Mouse (Mus musculus) CH12.LX (cell line): Measurements from ENCODE around the gene Coq4. TPM values are rescaled to one million over a fixed set of nuclear protein-coding genes. Genes with fewer than 3 reads are reported as not detected.

Experiments used
- DNase-seq: peaks from one replicate; pipeline ENCODE4 v3.0.0-alpha.2; 2013; ENCODE audit errors: extremely low read depth
- H3K27ac ChIP-seq: 2 replicates; pipeline ENCODE4 v1.5.1; 2012; ENCODE audit warnings: low read depth, mild to moderate bottlenecking, control low read depth, moderate library complexity; ENCODE audit not compliant: insufficient read depth
- H3K27me3 ChIP-seq: replicated peaks from 2 replicates; pipeline ENCODE3; 2012; ENCODE audit warnings: inconsistent platforms
- H3K36me3 ChIP-seq, 2 experiments: replicated peaks in 1 of 2; 2 replicates each; pipeline versions ENCODE3 to v1.6.1; 2012; ENCODE audit warnings: inconsistent platforms in 1 of 2, low read length in 1 of 2, mild to moderate bottlenecking in 1 of 2, mixed read lengths in 1 of 2, moderate library complexity in 1 of 2; ENCODE audit not compliant: control insufficient read depth in 1 of 2, insufficient read depth in 1 of 2
- H3K4me1 ChIP-seq, 2 experiments: 2 replicates each; pipeline ENCODE4 v1.6.1; 2012; ENCODE audit warnings: inconsistent platforms in 1 of 2, moderate library complexity in 1 of 2; ENCODE audit not compliant: insufficient read depth in 2 of 2, control insufficient read depth in 1 of 2
- H3K4me2 ChIP-seq: 2 replicates; pipeline ENCODE4 v1.6.1; 2012; ENCODE audit warnings: low read depth, mild to moderate bottlenecking, control low read depth; ENCODE audit not compliant: poor library complexity, insufficient read depth, severe bottlenecking
- H3K4me3 ChIP-seq, 3 experiments: fragments of 150-350 bp in 1 of 3; sonication (generic) in 1 of 3; replicated peaks in 1 of 3; 2 replicates each; pipeline versions ENCODE3 to v1.5.1; 2011 to 2012; ENCODE audit warnings: low read depth in 2 of 3, low read length in 2 of 3, mild to moderate bottlenecking in 2 of 3, moderate library complexity in 2 of 3, control low read depth in 1 of 3, improper control_type of control experiment in 1 of 3, inconsistent platforms in 1 of 3, mixed read lengths in 1 of 3; ENCODE audit not compliant: poor library complexity in 1 of 3
- H3K79me2 ChIP-seq: replicated peaks from 2 replicates; pipeline ENCODE4 v1.6.1; 2012; ENCODE audit warnings: mild to moderate bottlenecking, moderate library complexity; ENCODE audit not compliant: control insufficient read depth, poor library complexity, insufficient read depth, severe bottlenecking; ENCODE audit errors: extremely low read depth
- H3K9ac ChIP-seq: 2 replicates; pipeline ENCODE4 v1.6.1; 2012; ENCODE audit warnings: low read depth, mild to moderate bottlenecking, control low read depth, moderate library complexity; ENCODE audit not compliant: insufficient read depth
- H3K9me3 ChIP-seq: replicated peaks from 2 replicates; pipeline ENCODE3; 2012; ENCODE audit warnings: low read length, inconsistent platforms, mixed read lengths
- E2F4 ChIP-seq: IDR thresholded peaks from 2 replicates; pipeline ENCODE4 v1.6.1; 2011; ENCODE audit warnings: low read depth, low read length, improper control_type of control experiment; ENCODE audit not compliant: insufficient replicate concordance
- ELF1 ChIP-seq: IDR thresholded peaks from 2 replicates; pipeline ENCODE4 v1.6.1; 2014; ENCODE audit warnings: low read depth, mild to moderate bottlenecking, inconsistent platforms, low read length, improper control_type of control experiment
- EP300 ChIP-seq: IDR thresholded peaks from 2 replicates; pipeline ENCODE4 v1.6.1; 2011; ENCODE audit warnings: low read length, improper control_type of control experiment
- GABPA ChIP-seq: IDR thresholded peaks from 2 replicates; pipeline ENCODE4 v1.6.1; 2012; ENCODE audit warnings: low read depth, low read length, improper control_type of control experiment, inconsistent platforms; ENCODE audit not compliant: insufficient replicate concordance
- IRF4 ChIP-seq: IDR thresholded peaks from 2 replicates; pipeline ENCODE4 v1.6.1; 2014; ENCODE audit warnings: low read depth, mild to moderate bottlenecking, inconsistent platforms, low read length, improper control_type of control experiment
- JUN ChIP-seq: IDR thresholded peaks from 2 replicates; pipeline ENCODE4 v1.6.1; 2011; ENCODE audit warnings: low read depth, mild to moderate bottlenecking, low read length, improper control_type of control experiment, moderate library complexity; ENCODE audit not compliant: insufficient read depth
- KAT2A ChIP-seq: IDR thresholded peaks from 2 replicates; pipeline ENCODE4 v1.6.1; 2012; ENCODE audit warnings: low read length, improper control_type of control experiment, inconsistent platforms; ENCODE audit not compliant: insufficient replicate concordance
- MAFK ChIP-seq: IDR thresholded peaks from 2 replicates; pipeline ENCODE4 v1.6.1; 2011; ENCODE audit warnings: low read length, improper control_type of control experiment; ENCODE audit not compliant: insufficient replicate concordance
- MXI1 ChIP-seq: IDR thresholded peaks from 2 replicates; pipeline ENCODE4 v1.6.1; 2011; ENCODE audit warnings: mild to moderate bottlenecking, low read depth, low read length, improper control_type of control experiment
- NELFE ChIP-seq: IDR thresholded peaks from 2 replicates; pipeline ENCODE4 v1.6.1; 2011; ENCODE audit warnings: low read depth, low read length, improper control_type of control experiment
- SIN3A ChIP-seq: IDR thresholded peaks from 2 replicates; pipeline ENCODE4 v1.6.1; 2012; ENCODE audit warnings: low read length, improper control_type of control experiment, inconsistent platforms
- UBTF ChIP-seq: IDR thresholded peaks from 2 replicates; pipeline ENCODE4 v1.6.1; 2012; ENCODE audit warnings: low read depth, mild to moderate bottlenecking, inconsistent platforms, low read length, improper control_type of control experiment, moderate library complexity
- USF2 ChIP-seq: conservative IDR thresholded peaks from 2 replicates; pipeline ENCODE4 v1.6.1; 2011; ENCODE audit warnings: low read depth, low read length, improper control_type of control experiment
- ZMIZ1 ChIP-seq: IDR thresholded peaks from 2 replicates; pipeline ENCODE4 v1.6.1; 2012; ENCODE audit warnings: low read depth, mild to moderate bottlenecking, inconsistent platforms, low read length, improper control_type of control experiment
- dilution Hi-C: fragments of 300-500 bp; cut with MboI; formaldehyde crosslinking; loops from 2 replicates; pipeline ENCODE4 v1.14.3; 2020; ENCODE audit warnings: low sequenced_read_pairs; ENCODE audit not compliant: extremely low pct_unique_long_range_greater_than_20kb, extremely low pct_ligation_motif_present
- in situ Hi-C: fragments of 300-500 bp; cut with MboI; formaldehyde crosslinking; loops from 3 replicates; pipeline ENCODE4 v1.14.3; 2019; ENCODE audit warnings: low sequenced_read_pairs, low pct_ligation_motif_present, low pct_unique_long_range_greater_than_20kb, mixed read lengths
- polyA plus RNA-seq: library from polyadenylated mRNA; unstranded; fragments of >175 nt; gene quantifications from 2 replicates; pipeline ENCODE4 v1.2.1, GENCODE M21; 2012; ENCODE audit warnings: low read depth; ENCODE audit not compliant: insufficient read length
- total RNA-seq, 2 experiments: library from RNA; depleted of rRNA; stranded (reverse); fragments of 300-350 nt in 1 of 2; fragments of >200 nt in 1 of 2; gene quantifications; 2 replicates each; pipeline ENCODE4 v1.2.3; 2012 to 2014

Coq4 gene
- total and polyA plus RNA-seq, 3 experiments = 19.1 to 25.2 (median 21.5) TPM

DNA sequence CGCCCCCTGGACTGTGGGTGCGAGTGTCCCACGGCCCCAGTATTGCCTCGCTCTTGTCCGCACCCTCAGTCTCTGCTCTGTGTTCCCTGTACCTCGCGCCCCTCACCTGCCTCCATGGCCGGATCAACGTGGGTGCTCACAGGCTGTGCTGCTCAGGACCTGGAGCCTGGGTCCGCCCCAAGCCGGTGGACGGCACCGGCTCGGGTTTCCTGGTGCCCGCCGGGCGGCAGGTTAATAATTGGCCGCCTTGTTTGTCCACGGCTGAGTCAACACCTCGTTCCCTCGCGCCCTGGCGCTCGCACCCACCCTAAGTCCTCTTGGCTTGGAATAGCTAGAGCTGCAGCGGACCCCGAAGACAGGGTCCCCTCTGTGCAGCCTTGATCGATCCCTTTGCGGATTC, 35.8 kb upstream of the Coq4 start, which contains the start of gene Gm13420:
TSS of gene Gm13420 (minus strand) at position 189 of the 400 bp plus-strand sequence.
- in situ Hi-C loops (no loop called here), dilution Hi-C loops (no loop called here)
- Histone ChIP-seq H3K27ac (no peak within 1 kb of the TSS), H3K4me2 (no peak within 1 kb of the TSS), H3K27me3 (peaks cover 4% of the 10 kb centered on the region), H3K9ac (no peak within 1 kb of the TSS), H3K36me3 (no peaks in the 10 kb centered on the region), H3K4me3 (no peak within 1 kb of the TSS), H3K79me2 (no peaks in the 10 kb centered on the region), H3K4me1 (peaks cover 9 to 14% of the 10 kb centered on the region in 2 experiments; a peak in 2 of 4 replicates), H3K9me3 (peaks cover 6% of the 10 kb centered on the region)
- DNase-seq = no peak
- TF ChIP-seq USF2 (no peak), EP300 (no peak), GABPA (no peak)

DNA sequence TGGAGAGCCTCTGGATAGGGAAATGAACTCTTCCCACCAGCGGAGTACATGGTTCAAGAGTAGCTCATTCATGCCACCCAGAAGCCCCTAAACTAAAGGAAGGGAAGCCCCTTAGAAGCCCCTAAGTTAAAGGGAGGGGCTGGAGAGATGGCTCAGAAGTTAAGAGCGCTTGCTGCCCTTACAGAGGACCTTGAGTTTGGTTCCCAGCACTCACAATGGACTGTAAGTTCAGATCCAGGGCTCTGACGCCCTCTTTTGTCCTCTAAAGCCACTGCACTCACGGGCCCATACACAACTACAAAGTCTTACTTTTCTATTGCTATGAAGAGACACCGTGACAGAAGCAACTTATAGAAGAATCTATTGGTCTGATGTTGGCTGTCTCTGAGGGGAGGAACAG, 34.9 kb upstream of the Coq4 start:
- no peaks in the 10 kb centered on the region for H3K79me2 ChIP-seq
- no peak for DNase-seq
- no peaks in the 10 kb centered on the region for H3K36me3 ChIP-seq
- H3K27ac ChIP-seq = no peak overlapping the region
- H3K4me3 ChIP-seq = no peak overlapping the region
- dilution Hi-C loops (no loop called here), in situ Hi-C loops (no loop called here)
- no peak for TF ChIP-seq JUN
- TF ChIP-seq IRF4 = no peak
- H3K9ac ChIP-seq = no peak overlapping the region
- H3K9me3 ChIP-seq = peaks cover 6% of the 10 kb centered on the region
- H3K4me1 ChIP-seq = peaks cover 9 to 14% of the 10 kb centered on the region in 2 experiments; a peak in 2 of 4 replicates
- H3K27me3 ChIP-seq = peaks cover 5% of the 10 kb centered on the region
- no peak overlapping the region for H3K4me2 ChIP-seq

- Histone ChIP-seq H3K9ac (no peak overlapping the region), H3K27me3 (peaks cover 5% of the 10 kb centered on the region), H3K9me3 (peaks cover 6% of the 10 kb centered on the region), H3K27ac (no peak overlapping the region), H3K79me2 (no peaks in the 10 kb centered on the region), H3K4me2 (no peak overlapping the region), H3K4me3 (no peak overlapping the region), H3K36me3 (no peaks in the 10 kb centered on the region), H3K4me1 (peaks cover 3 to 6% of the 10 kb centered on the region in 2 experiments; a peak in 2 of 4 replicates)
- in situ Hi-C loops (no loop called here), dilution Hi-C loops (no loop called here)
- TF ChIP-seq ELF1 (no peak), GABPA (no peak), NELFE (no peak), UBTF (no peak), E2F4 (no peak), KAT2A (no peak), MXI1 (no peak), MAFK (no peak), SIN3A (no peak), ZMIZ1 (no peak)
- DNase-seq = no peak
These were observed 31.6 kb upstream of the Coq4 start for GRCm38 (mm10) chr2:29755693-29756092.
